Mouse (Mus musculus): ENCODE results near the gene Ppp1r2.

Ppp1r2 gene

GRCm38 (mm10) chr16:31290751-31291365 is 15.8 kb upstream of the Ppp1r2 start:
- DNase-seq (ENCODE audit: low read depth, low spot score) = no peak

- no peak for DNase-seq (ENCODE audit: low read depth, low spot score)
Observed at GRCm38 (mm10) chr16:31290281-31290680, 15.2 kb upstream of the Ppp1r2 start.

- DNase-seq (ENCODE audit: low read depth, low spot score) = no peak
Observed at GRCm38 (mm10) chr16:31287712-31288111, 12.6 kb upstream of the Ppp1r2 start.

GRCm38 (mm10) chr16:31286801-31287488 is 11.9 kb upstream of the Ppp1r2 start:
- DNase-seq (ENCODE audit: low read depth, low spot score) = no peak

GRCm38 (mm10) chr16:31281981-31282380 is 6.9 kb upstream of the Ppp1r2 start:
- no peak for DNase-seq (ENCODE audit: low read depth, low spot score)

- no peak for DNase-seq (ENCODE audit: low read depth, low spot score)
Observed at GRCm38 (mm10) chr16:31280176-31280575, 5.1 kb upstream of the Ppp1r2 start.

- no peak for DNase-seq (ENCODE audit: low read depth, low spot score)
Observed at GRCm38 (mm10) chr16:31278581-31278980, 3.5 kb upstream of the Ppp1r2 start.

- no peak for DNase-seq (ENCODE audit: low read depth, low spot score)
Observed at GRCm38 (mm10) chr16:31278081-31278480, 3.0 kb upstream of the Ppp1r2 start.

GRCm38 (mm10) chr16:31276962-31277361 is 1.9 kb upstream of the Ppp1r2 start:
- no peak for DNase-seq (ENCODE audit: low read depth, low spot score)

GRCm38 (mm10) chr16:31276539-31276938 is 1.5 kb upstream of the Ppp1r2 start:
- DNase-seq (ENCODE audit: low read depth, low spot score) = no peak

- DNase-seq (ENCODE audit: low read depth, low spot score) = no peak
Observed at GRCm38 (mm10) chr16:31274084-31274483, 993 bp downstream of the Ppp1r2 start.

- DNase-seq (ENCODE audit: low read depth, low spot score) = no peak
Observed at GRCm38 (mm10) chr16:31266692-31267091, 8.4 kb downstream of the Ppp1r2 start.

GRCm38 (mm10) chr16:31256151-31256550 is 18.9 kb downstream of the Ppp1r2 start:
- DNase-seq (ENCODE audit: low read depth, low spot score) = no peak

GRCm38 (mm10) chr16:31255685-31256084 is 19.4 kb downstream of the Ppp1r2 start:
- no peak for DNase-seq (ENCODE audit: low read depth, low spot score)

GRCm38 (mm10) chr16:31249401-31249800 is 25.7 kb downstream of the Ppp1r2 start:
- no peak for DNase-seq (ENCODE audit: low read depth, low spot score)

- no peak for DNase-seq (ENCODE audit: low read depth, low spot score)
Observed at GRCm38 (mm10) chr16:31248717-31249116, 26.4 kb downstream of the Ppp1r2 start.

- no peak for DNase-seq (ENCODE audit: low read depth, low spot score)
Observed at GRCm38 (mm10) chr16:31247442-31247841, 27.6 kb downstream of the Ppp1r2 start.

GRCm38 (mm10) chr16:31244053-31244452 is 31.0 kb downstream of the Ppp1r2 start:
- DNase-seq (ENCODE audit: low read depth, low spot score) = no peak

- no peak for DNase-seq (ENCODE audit: low read depth, low spot score)
Observed at GRCm38 (mm10) chr16:31241433-31241832, 33.6 kb downstream of the Ppp1r2 start.

GRCm38 (mm10) chr16:31240569-31240968 is 34.5 kb downstream of the Ppp1r2 start:
- DNase-seq (ENCODE audit: low read depth, low spot score) = no peak

- DNase-seq (ENCODE audit: low read depth, low spot score) = no peak
Observed at GRCm38 (mm10) chr16:31238281-31238680, 36.8 kb downstream of the Ppp1r2 start.

- DNase-seq (ENCODE audit: low read depth, low spot score) = no peak
Observed at GRCm38 (mm10) chr16:31235457-31236310, 39.4 kb downstream of the Ppp1r2 start.

Measured in retina, adult 2 months (tissue).